Mouse (Mus musculus) intestine, embryonic 16.5 days (tissue): ENCODE data around the gene Ccdc155. TPM values are rescaled to one million over a fixed set of nuclear protein-coding genes. Genes with fewer than 3 reads are reported as not detected.

ENCODE experiments used
- ATAC-seq: fragments of 200-750 bp; cut with Nextera tagmentation; 2 replicates; pipeline ENCODE4 v1.8.0; 2017; ENCODE audit warnings: moderate TSS enrichment, moderate library complexity
- H3K27ac ChIP-seq: fragments of 300-500 bp; sonication (generic); 2 replicates; pipeline ENCODE4 v1.5.1; 2014; ENCODE audit warnings: mild to moderate bottlenecking, low read length
- H3K27me3 ChIP-seq: fragments of 300-500 bp; sonication (generic); replicated peaks from 2 replicates; pipeline ENCODE4 v1.6.1; 2014; ENCODE audit warnings: low read length, control low read depth, mixed read lengths; ENCODE audit not compliant: control insufficient read depth, insufficient read depth
- H3K36me3 ChIP-seq: fragments of 300-500 bp; sonication (generic); 2 replicates; pipeline ENCODE4 v1.6.1; 2014; ENCODE audit warnings: low read length, control low read depth; ENCODE audit not compliant: control insufficient read depth, insufficient read depth
- H3K4me1 ChIP-seq: fragments of 300-500 bp; sonication (generic); 2 replicates; pipeline ENCODE4 v1.6.1; 2014; ENCODE audit warnings: low read length, control low read depth, mixed read lengths; ENCODE audit not compliant: control insufficient read depth, insufficient read depth
- H3K4me2 ChIP-seq: fragments of 300-500 bp; sonication (generic); 2 replicates; pipeline ENCODE4 v1.6.1; 2014; ENCODE audit warnings: low read depth, low read length, control low read depth
- H3K4me3 ChIP-seq: fragments of 300-500 bp; sonication (generic); 2 replicates; pipeline ENCODE4 v1.5.1; 2014; ENCODE audit warnings: mild to moderate bottlenecking, low read length
- H3K9ac ChIP-seq: fragments of 300-500 bp; sonication (generic); 2 replicates; pipeline ENCODE4 v1.6.1; 2014; ENCODE audit warnings: low read depth, low read length
- H3K9me3 ChIP-seq: fragments of 300-500 bp; sonication (generic); 2 replicates; pipeline ENCODE4 v1.6.1; 2016; ENCODE audit warnings: low read length, control low read depth; ENCODE audit not compliant: control insufficient read depth
- WGBS: fragments of 180-500 bp; shearing (Covaris S2); extraction: QIAGEN DNeasy Blood & Tissue Kit; methylation state at CpG from one replicate; pipeline ENCODE4 v1.1.7; 2014; 5-methylcytosine and 5-hydroxymethylcytosine counted together
- polyA plus RNA-seq: library from polyadenylated mRNA; unstranded; fragments of >200 nt; fragmentation: Nextera tagmentation; extraction: Ambion mirVana; gene quantifications from 2 replicates; pipeline ENCODE4 v1.2.1, GENCODE M21; 2015

Ccdc155 gene
- polyA plus RNA-seq, 1 experiment from 2014 or later = 0.44 TPM

GRCm38 (mm10) chr7:45193871-45194785, 10.6 kb downstream of the Ccdc155 start:
- peak; percentile 37; the same call in 1 of the 2 replicates for ATAC-seq
- Histone ChIP-seq H3K4me1 (no peaks in the 10 kb centered on the region), H3K27ac (no peak overlapping the region), H3K9me3 (no peaks in the 10 kb centered on the region), H3K4me3 (no peak overlapping the region), H3K36me3 (no peaks in the 10 kb centered on the region), H3K9ac (no peak overlapping the region), H3K27me3 (no peaks in the 10 kb centered on the region), H3K4me2 (no peak overlapping the region)
- 74% methylated on average over 17 of the region's 17 CpGs for WGBS

- no peaks in the 10 kb centered on the region for H3K9me3 ChIP-seq
- no peaks in the 10 kb centered on the region for H3K27me3 ChIP-seq
- no peak overlapping the region for H3K4me2 ChIP-seq
- 0 out of 2 replicates have a peak overlapping the region, but pooled peaks have one; percentile 32 for H3K9ac ChIP-seq
- 64% methylated on average over 5 of the region's 5 CpGs for WGBS
- no peaks in the 10 kb centered on the region for H3K36me3 ChIP-seq
- no peak overlapping the region for H3K27ac ChIP-seq
- H3K4me1 ChIP-seq = no peaks in the 10 kb centered on the region
- ATAC-seq = no peak
- no peak overlapping the region for H3K4me3 ChIP-seq
These were observed 11.3 kb downstream of the Ccdc155 start for GRCm38 (mm10) chr7:45193406-45193805.

- no peaks in the 10 kb centered on the region for H3K4me1 ChIP-seq
- H3K4me3 ChIP-seq = no peak overlapping the region
- 86% methylated on average over 7 of the region's 7 CpGs for WGBS
- H3K36me3 ChIP-seq = no peaks in the 10 kb centered on the region
- ATAC-seq = no peak
- H3K27me3 ChIP-seq = no peaks in the 10 kb centered on the region
- H3K9me3 ChIP-seq = no peaks in the 10 kb centered on the region
- H3K9ac ChIP-seq = no peak overlapping the region
- no peak overlapping the region for H3K4me2 ChIP-seq
- H3K27ac ChIP-seq = no peak overlapping the region
These were observed 11.9 kb downstream of the Ccdc155 start for GRCm38 (mm10) chr7:45192585-45193310.

GRCm38 (mm10) chr7:45191803-45192363, 12.8 kb downstream of the Ccdc155 start:
- Histone ChIP-seq H3K9me3 (no peaks in the 10 kb centered on the region), H3K4me1 (no peaks in the 10 kb centered on the region), H3K4me2 (no peak overlapping the region), H3K27ac (no peak overlapping the region), H3K36me3 (no peaks in the 10 kb centered on the region), H3K27me3 (no peaks in the 10 kb centered on the region; the same call in 1 of the 2 replicates), H3K9ac (no peak overlapping the region), H3K4me3 (no peak overlapping the region)
- 16% methylated on average over 8 of the region's 8 CpGs for WGBS
- ATAC-seq = peak; percentile 41; the same call in 1 of the 2 replicates

GRCm38 (mm10) chr7:45191161-45191560, 13.5 kb downstream of the Ccdc155 start:
- no peak overlapping the region for H3K27ac ChIP-seq
- no peaks in the 10 kb centered on the region for H3K36me3 ChIP-seq
- WGBS = 60% methylated on average over 2 of the region's 2 CpGs
- no peak for ATAC-seq
- peaks cover 2% of the 10 kb centered on the region for H3K27me3 ChIP-seq
- no peak overlapping the region for H3K9ac ChIP-seq
- H3K4me2 ChIP-seq = no peak overlapping the region
- no peaks in the 10 kb centered on the region for H3K4me1 ChIP-seq
- H3K9me3 ChIP-seq = no peaks in the 10 kb centered on the region
- H3K4me3 ChIP-seq = no peak overlapping the region

- Histone ChIP-seq H3K27ac (no peak overlapping the region), H3K27me3 (peaks cover 5% of the 10 kb centered on the region), H3K9me3 (no peaks in the 10 kb centered on the region), H3K4me2 (no peak overlapping the region), H3K4me3 (no peak overlapping the region), H3K36me3 (no peaks in the 10 kb centered on the region), H3K4me1 (no peaks in the 10 kb centered on the region), H3K9ac (no peak overlapping the region)
- no peak for ATAC-seq
- 88% methylated on average over 6 of the region's 6 CpGs for WGBS
These were observed 14.5 kb downstream of the Ccdc155 start for GRCm38 (mm10) chr7:45190186-45190585.

- no peak for ATAC-seq
- no peak overlapping the region for H3K9ac ChIP-seq
- H3K4me3 ChIP-seq = no peak overlapping the region
- H3K27ac ChIP-seq = no peak overlapping the region
- no peaks in the 10 kb centered on the region for H3K4me1 ChIP-seq
- no peaks in the 10 kb centered on the region for H3K9me3 ChIP-seq
- peaks cover 9% of the 10 kb centered on the region for H3K27me3 ChIP-seq
- H3K36me3 ChIP-seq = no peaks in the 10 kb centered on the region
- WGBS = 56% methylated on average over 16 of the region's 16 CpGs
- H3K4me2 ChIP-seq = no peak overlapping the region
These were observed 15.1 kb downstream of the Ccdc155 start for GRCm38 (mm10) chr7:45189600-45189999.

GRCm38 (mm10) chr7:45185921-45186320, 18.8 kb downstream of the Ccdc155 start:
- Histone ChIP-seq H3K27ac (no peak overlapping the region), H3K4me1 (no peaks in the 10 kb centered on the region), H3K9me3 (no peaks in the 10 kb centered on the region), H3K27me3 (peaks cover 42% of the 10 kb centered on the region), H3K4me3 (no peak overlapping the region), H3K9ac (no peak overlapping the region), H3K36me3 (no peaks in the 10 kb centered on the region), H3K4me2 (no peak overlapping the region)
- ATAC-seq = no peak
- 71% methylated on average over 7 of the region's 7 CpGs for WGBS

- WGBS = 65% methylated on average over 7 of the region's 7 CpGs
- no peak overlapping the region for H3K4me2 ChIP-seq
- H3K27ac ChIP-seq = no peak overlapping the region
- no peak for ATAC-seq
- H3K36me3 ChIP-seq = no peaks in the 10 kb centered on the region
- peaks cover 63% of the 10 kb centered on the region for H3K27me3 ChIP-seq
- no peaks in the 10 kb centered on the region for H3K9me3 ChIP-seq
- H3K9ac ChIP-seq = no peak overlapping the region
- no peaks in the 10 kb centered on the region for H3K4me1 ChIP-seq
- H3K4me3 ChIP-seq = no peak overlapping the region
These were observed 21.0 kb downstream of the Ccdc155 start for GRCm38 (mm10) chr7:45183672-45184071.
